Mouse (Mus musculus): ENCODE measurements around the gene Kcnk3. TPM values are rescaled to one million over a fixed set of nuclear protein-coding genes. Genes with fewer than 3 reads are reported as not detected.

Kcnk3 gene
- polyA plus RNA-seq, 1 experiment from 2014 or later: 0.12 TPM

GRCm38 (mm10) chr5:30590231-30590630 lies 2.3 kb downstream of the Kcnk3 start:
- WGBS: 74% methylated on average over 5 of the region's 5 CpGs
- ATAC-seq (ENCODE audit: insufficient number of reproducible peaks, low FRiP score, low TSS enrichment, low read depth): no peak
- H3K4me2 ChIP-seq (ENCODE audit: low read depth, severe bottlenecking): no peak overlapping the region
- H3K9ac ChIP-seq (ENCODE audit: low read length): no peak overlapping the region
- H3K4me1 ChIP-seq (ENCODE audit: control insufficient read depth, insufficient read depth, low read length): peaks cover 8% of the 10 kb centered on the region
- H3K36me3 ChIP-seq (ENCODE audit: control insufficient read depth, insufficient read depth, low read length): no peaks in the 10 kb centered on the region
- no peak overlapping the region for H3K4me3 ChIP-seq (ENCODE audit: low read depth, low read length)
- DNase-seq (ENCODE audit: low spot score): no peak
- no peak overlapping the region for H3K27ac ChIP-seq (replicated peaks; ENCODE audit: low read depth, low read length)
- no peaks in the 10 kb centered on the region for H3K9me3 ChIP-seq (ENCODE audit: control insufficient read depth, low read length)
- peaks cover 42% of the 10 kb centered on the region for H3K27me3 ChIP-seq (ENCODE audit: control insufficient read depth, insufficient read depth, low read length)

GRCm38 (mm10) chr5:30591205-30591731 lies 3.3 kb downstream of the Kcnk3 start:
- no peak for ATAC-seq (ENCODE audit: insufficient number of reproducible peaks, low FRiP score, low TSS enrichment, low read depth)
- Histone ChIP-seq H3K27ac (replicated peaks; ENCODE audit: low read depth, low read length) (no peak overlapping the region), H3K9me3 (ENCODE audit: control insufficient read depth, low read length) (no peaks in the 10 kb centered on the region), H3K4me3 (ENCODE audit: low read depth, low read length) (no peak overlapping the region), H3K4me1 (ENCODE audit: control insufficient read depth, insufficient read depth, low read length) (peaks cover 8% of the 10 kb centered on the region), H3K27me3 (ENCODE audit: control insufficient read depth, insufficient read depth, low read length) (peaks cover 41% of the 10 kb centered on the region), H3K9ac (ENCODE audit: low read length) (no peak overlapping the region), H3K4me2 (ENCODE audit: low read depth, severe bottlenecking) (no peak overlapping the region), H3K36me3 (ENCODE audit: control insufficient read depth, insufficient read depth, low read length) (no peaks in the 10 kb centered on the region)
- WGBS: 69% methylated on average over 5 of the region's 5 CpGs
- no peak for DNase-seq (ENCODE audit: low spot score)

- H3K27ac ChIP-seq (replicated peaks; ENCODE audit: low read depth, low read length): no peak overlapping the region
- no peaks in the 10 kb centered on the region for H3K36me3 ChIP-seq (ENCODE audit: control insufficient read depth, insufficient read depth, low read length)
- H3K27me3 ChIP-seq (ENCODE audit: control insufficient read depth, insufficient read depth, low read length): peaks cover 38% of the 10 kb centered on the region
- no peaks in the 10 kb centered on the region for H3K9me3 ChIP-seq (ENCODE audit: control insufficient read depth, low read length)
- no peak overlapping the region for H3K9ac ChIP-seq (ENCODE audit: low read length)
- ATAC-seq (ENCODE audit: insufficient number of reproducible peaks, low FRiP score, low TSS enrichment, low read depth) (no peak), DNase-seq (ENCODE audit: low spot score) (no peak)
- no peak overlapping the region for H3K4me2 ChIP-seq (ENCODE audit: low read depth, severe bottlenecking)
- WGBS: 74% methylated on average over 8 of the region's 8 CpGs
- H3K4me3 ChIP-seq (ENCODE audit: low read depth, low read length): no peak overlapping the region
- peaks cover 8% of the 10 kb centered on the region for H3K4me1 ChIP-seq (ENCODE audit: control insufficient read depth, insufficient read depth, low read length)
Observed at GRCm38 (mm10) chr5:30591786-30592185, 3.8 kb downstream of the Kcnk3 start.

- H3K36me3 ChIP-seq (ENCODE audit: control insufficient read depth, insufficient read depth, low read length): no peaks in the 10 kb centered on the region
- H3K27ac ChIP-seq (replicated peaks; ENCODE audit: low read depth, low read length): no peak overlapping the region
- no peak overlapping the region for H3K9ac ChIP-seq (ENCODE audit: low read length)
- peaks cover 32% of the 10 kb centered on the region for H3K27me3 ChIP-seq (ENCODE audit: control insufficient read depth, insufficient read depth, low read length)
- H3K4me2 ChIP-seq (ENCODE audit: low read depth, severe bottlenecking): no peak overlapping the region
- ATAC-seq (ENCODE audit: insufficient number of reproducible peaks, low FRiP score, low TSS enrichment, low read depth) (no peak), DNase-seq (ENCODE audit: low spot score) (no peak)
- no peak overlapping the region for H3K4me3 ChIP-seq (ENCODE audit: low read depth, low read length)
- peaks cover 8% of the 10 kb centered on the region for H3K4me1 ChIP-seq (ENCODE audit: control insufficient read depth, insufficient read depth, low read length)
- 77% methylated on average over 11 of the region's 11 CpGs for WGBS
- no peaks in the 10 kb centered on the region for H3K9me3 ChIP-seq (ENCODE audit: control insufficient read depth, low read length)
Observed at GRCm38 (mm10) chr5:30592279-30592980, 4.5 kb downstream of the Kcnk3 start.

- no peak overlapping the region for H3K9ac ChIP-seq (ENCODE audit: low read length)
- H3K4me2 ChIP-seq (ENCODE audit: low read depth, severe bottlenecking): no peak overlapping the region
- ATAC-seq (ENCODE audit: insufficient number of reproducible peaks, low FRiP score, low TSS enrichment, low read depth) (no peak), DNase-seq (ENCODE audit: low spot score) (no peak)
- H3K4me1 ChIP-seq (ENCODE audit: control insufficient read depth, insufficient read depth, low read length): peaks cover 7% of the 10 kb centered on the region
- WGBS: 86% methylated on average over 11 of the region's 11 CpGs
- no peaks in the 10 kb centered on the region for H3K9me3 ChIP-seq (ENCODE audit: control insufficient read depth, low read length)
- no peaks in the 10 kb centered on the region for H3K36me3 ChIP-seq (ENCODE audit: control insufficient read depth, insufficient read depth, low read length)
- peaks cover 25% of the 10 kb centered on the region for H3K27me3 ChIP-seq (ENCODE audit: control insufficient read depth, insufficient read depth, low read length)
- H3K4me3 ChIP-seq (ENCODE audit: low read depth, low read length): no peak overlapping the region
- no peak overlapping the region for H3K27ac ChIP-seq (replicated peaks; ENCODE audit: low read depth, low read length)
Observed at GRCm38 (mm10) chr5:30593360-30593759, 5.4 kb downstream of the Kcnk3 start.

GRCm38 (mm10) chr5:30593811-30594504 lies 6.0 kb downstream of the Kcnk3 start:
- Histone ChIP-seq H3K27me3 (ENCODE audit: control insufficient read depth, insufficient read depth, low read length) (peaks cover 19% of the 10 kb centered on the region), H3K4me2 (ENCODE audit: low read depth, severe bottlenecking) (no peak overlapping the region), H3K4me3 (ENCODE audit: low read depth, low read length) (no peak overlapping the region), H3K27ac (replicated peaks; ENCODE audit: low read depth, low read length) (no peak overlapping the region), H3K9ac (ENCODE audit: low read length) (no peak overlapping the region), H3K9me3 (ENCODE audit: control insufficient read depth, low read length) (no peaks in the 10 kb centered on the region), H3K36me3 (ENCODE audit: control insufficient read depth, insufficient read depth, low read length) (no peaks in the 10 kb centered on the region), H3K4me1 (ENCODE audit: control insufficient read depth, insufficient read depth, low read length) (peaks cover under 1% of the 10 kb centered on the region)
- DNase-seq (ENCODE audit: low spot score) (no peak), ATAC-seq (ENCODE audit: insufficient number of reproducible peaks, low FRiP score, low TSS enrichment, low read depth) (no peak)
- 44% methylated on average over 10 of the region's 10 CpGs for WGBS

GRCm38 (mm10) chr5:30594953-30595560 lies 7.1 kb downstream of the Kcnk3 start:
- no peak for DNase-seq (ENCODE audit: low spot score)
- no peak overlapping the region for H3K4me2 ChIP-seq (ENCODE audit: low read depth, severe bottlenecking)
- no peak for ATAC-seq (ENCODE audit: insufficient number of reproducible peaks, low FRiP score, low TSS enrichment, low read depth)
- no peaks in the 10 kb centered on the region for H3K36me3 ChIP-seq (ENCODE audit: control insufficient read depth, insufficient read depth, low read length)
- H3K4me3 ChIP-seq (ENCODE audit: low read depth, low read length): no peak overlapping the region
- H3K9me3 ChIP-seq (ENCODE audit: control insufficient read depth, low read length): no peaks in the 10 kb centered on the region
- no peaks in the 10 kb centered on the region for H3K4me1 ChIP-seq (ENCODE audit: control insufficient read depth, insufficient read depth, low read length)
- WGBS: 45% methylated on average over 6 of the region's 6 CpGs
- no peak overlapping the region for H3K27ac ChIP-seq (replicated peaks; ENCODE audit: low read depth, low read length)
- H3K27me3 ChIP-seq (ENCODE audit: control insufficient read depth, insufficient read depth, low read length): peaks cover 8% of the 10 kb centered on the region
- H3K9ac ChIP-seq (ENCODE audit: low read length): no peak overlapping the region

GRCm38 (mm10) chr5:30601397-30601796 lies 13.4 kb downstream of the Kcnk3 start:
- Histone ChIP-seq H3K36me3 (ENCODE audit: control insufficient read depth, insufficient read depth, low read length) (no peaks in the 10 kb centered on the region), H3K4me2 (ENCODE audit: low read depth, severe bottlenecking) (no peak overlapping the region), H3K4me1 (ENCODE audit: control insufficient read depth, insufficient read depth, low read length) (no peaks in the 10 kb centered on the region), H3K27me3 (ENCODE audit: control insufficient read depth, insufficient read depth, low read length) (no peaks in the 10 kb centered on the region), H3K9ac (ENCODE audit: low read length) (no peak overlapping the region), H3K9me3 (ENCODE audit: control insufficient read depth, low read length) (no peaks in the 10 kb centered on the region), H3K4me3 (ENCODE audit: low read depth, low read length) (no peak overlapping the region), H3K27ac (replicated peaks; ENCODE audit: low read depth, low read length) (no peak overlapping the region)
- 37% methylated on average over 4 of the region's 4 CpGs for WGBS
- DNase-seq (ENCODE audit: low spot score) (no peak), ATAC-seq (ENCODE audit: insufficient number of reproducible peaks, low FRiP score, low TSS enrichment, low read depth) (no peak)
